Mouse (Mus musculus) G1E-ER4 (cell line): ENCODE data around the gene Rcbtb2. TPM values are rescaled to one million over a fixed set of nuclear protein-coding genes. Genes with fewer than 3 reads are reported as not detected.

Experiments
- GATA1 ChIP-seq: IDR thresholded peaks from one replicate; pipeline ENCODE4 v1.8.0; 2012; ENCODE audit warnings: low read length, inconsistent platforms
- polyA plus RNA-seq: library from polyadenylated mRNA; stranded (reverse); fragments of >175 nt; gene quantifications from 2 replicates; pipeline ENCODE4 v1.2.3, GENCODE M21; 2012

The Rcbtb2 gene
- polyA plus RNA-seq, 1 experiment: 26.3 TPM

- TF ChIP-seq GATA1: no peak
Observed at GRCm38 (mm10) chr14:73111091-73111490, 11.7 kb upstream of the Rcbtb2 start.

- no peak for TF ChIP-seq GATA1
Observed at GRCm38 (mm10) chr14:73112186-73112840, 10.5 kb upstream of the Rcbtb2 start.

DNA sequence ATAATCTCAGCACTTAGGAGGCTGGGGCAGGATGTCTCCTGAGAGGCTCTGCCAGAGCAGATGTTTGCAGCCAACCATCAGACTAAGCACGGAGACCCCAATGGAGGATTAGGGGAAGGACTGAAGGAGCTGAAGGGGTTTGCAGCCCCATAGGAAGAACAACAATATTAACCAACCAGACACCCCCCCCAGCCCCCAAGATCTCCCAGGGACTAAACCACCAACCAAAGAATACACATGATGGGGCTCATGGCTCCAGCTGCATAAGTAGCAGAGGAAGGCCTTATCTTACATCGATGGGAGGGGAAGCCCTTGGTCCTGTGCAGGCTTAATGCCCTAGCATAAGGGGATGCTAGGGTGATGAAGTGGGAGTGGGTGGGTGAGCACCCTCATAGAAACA is 6.5 kb upstream of the Rcbtb2 start:
- no peak for TF ChIP-seq GATA1

DNA sequence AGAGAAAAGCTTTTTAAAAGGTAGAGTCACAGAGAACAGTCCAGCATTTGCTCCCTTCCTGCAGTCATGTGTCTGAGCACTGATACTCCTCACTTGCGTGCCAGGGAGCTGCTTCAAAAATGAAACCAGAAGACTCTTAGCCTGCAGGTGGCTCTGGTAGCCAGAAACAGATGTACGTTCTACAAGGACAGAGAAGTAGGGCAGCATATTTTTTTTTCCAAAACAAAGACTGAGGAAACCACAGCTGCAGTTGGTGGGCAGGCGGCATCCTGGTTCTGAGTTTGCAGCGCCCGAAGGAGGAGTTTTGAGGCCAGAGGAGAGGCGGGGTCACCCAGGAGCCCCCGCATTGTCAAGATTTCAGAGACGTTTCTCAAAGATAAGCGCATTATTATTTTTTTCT is 5.9 kb upstream of the Rcbtb2 start:
- TF ChIP-seq GATA1: no peak

DNA sequence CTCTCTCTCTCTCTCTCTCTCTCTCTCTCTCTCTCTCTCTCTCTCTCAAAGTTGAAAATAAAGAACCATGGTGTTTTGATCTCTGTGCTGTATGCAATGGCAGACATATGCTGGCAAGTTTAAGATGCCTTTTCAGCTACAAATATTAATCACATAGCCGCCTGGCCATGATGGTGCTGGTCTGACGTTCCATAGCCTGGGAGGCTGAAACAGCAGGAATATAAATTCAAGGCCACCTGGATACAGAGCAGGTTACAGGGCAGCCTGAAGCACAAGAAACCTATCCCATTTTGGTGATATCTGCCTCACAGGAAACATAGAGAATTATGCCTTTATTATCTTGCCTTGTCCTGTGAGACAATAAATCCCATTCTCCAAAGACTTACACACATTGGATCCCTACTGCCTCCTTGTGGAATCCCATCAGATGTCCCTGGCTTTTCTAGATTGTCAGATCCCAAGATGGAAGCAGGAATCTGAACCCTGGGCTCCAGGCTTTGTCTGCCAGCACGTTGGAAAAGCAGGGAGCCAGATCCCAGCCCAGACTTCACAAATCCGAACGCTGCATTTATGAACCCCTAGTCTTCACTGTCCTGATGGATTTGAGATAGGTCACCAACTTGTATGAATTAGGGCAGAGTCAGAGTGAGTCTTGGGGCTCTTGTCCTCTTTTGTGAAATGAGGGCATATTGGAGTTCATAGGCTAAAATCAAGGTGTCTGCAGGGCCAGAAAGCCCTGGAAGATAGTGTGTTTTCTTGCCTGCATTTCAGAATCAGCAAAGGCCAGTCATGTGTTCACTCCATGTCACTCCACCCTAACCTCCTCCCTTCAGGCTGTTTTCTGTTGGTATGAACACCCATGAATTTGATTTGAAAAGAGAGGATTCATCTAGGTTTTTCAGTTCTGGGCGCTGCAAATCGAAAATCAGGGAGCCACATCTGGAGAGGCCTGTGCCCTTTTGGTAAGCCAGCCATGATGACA is 5.1 kb upstream of the Rcbtb2 start:
- no peak for TF ChIP-seq GATA1

DNA sequence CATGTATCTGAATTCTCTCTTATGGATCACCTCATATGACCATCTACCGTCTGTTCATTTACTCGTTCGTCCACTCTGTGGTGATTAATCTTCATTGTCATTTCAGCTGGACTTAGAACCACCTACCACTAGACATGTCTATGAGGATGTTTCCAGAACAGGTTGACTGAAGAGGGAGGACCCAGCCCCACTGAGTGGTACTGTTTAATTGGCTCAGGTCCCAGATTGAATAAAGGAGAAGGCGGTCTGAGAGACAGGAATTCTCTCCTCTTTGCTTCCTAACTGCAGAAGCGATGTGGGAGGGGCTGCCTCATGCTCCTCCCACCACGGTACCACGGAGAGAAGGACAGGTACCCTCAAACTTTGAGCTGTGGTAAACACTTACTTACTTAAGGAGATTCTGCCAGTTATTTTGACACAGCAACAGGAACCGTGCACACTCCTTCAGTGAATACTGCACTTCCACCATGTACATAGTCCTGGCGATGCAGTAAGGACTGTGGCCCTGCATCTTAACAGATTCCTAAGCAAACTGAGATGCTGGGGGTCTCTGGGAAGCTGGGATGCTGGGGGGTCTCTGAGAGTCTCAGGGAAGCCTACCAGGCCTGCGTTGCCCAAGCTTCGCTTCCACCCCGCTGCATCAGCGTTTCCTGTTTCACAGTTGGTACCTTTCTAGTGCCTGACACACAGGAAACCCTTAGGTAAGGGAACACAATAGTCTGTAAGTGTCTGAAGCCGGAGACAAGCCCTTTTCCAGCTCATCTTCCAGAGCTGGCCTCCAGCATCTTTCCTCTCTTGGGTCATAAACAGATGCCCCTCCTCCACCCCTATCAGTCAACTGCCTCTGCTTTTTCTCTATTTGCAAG is 4.1 kb upstream of the Rcbtb2 start:
- TF ChIP-seq GATA1: no peak

GRCm38 (mm10) chr14:73119459-73119858 is 3.4 kb upstream of the Rcbtb2 start:
- TF ChIP-seq GATA1: no peak

GRCm38 (mm10) chr14:73119966-73120365 is 2.9 kb upstream of the Rcbtb2 start:
- TF ChIP-seq GATA1: no peak

- TF ChIP-seq GATA1: no peak
Observed at GRCm38 (mm10) chr14:73122211-73122922, 470 bp upstream of the Rcbtb2 start.

GRCm38 (mm10) chr14:73123381-73123780 is 544 bp downstream of the Rcbtb2 start:
- no peak for TF ChIP-seq GATA1

DNA sequence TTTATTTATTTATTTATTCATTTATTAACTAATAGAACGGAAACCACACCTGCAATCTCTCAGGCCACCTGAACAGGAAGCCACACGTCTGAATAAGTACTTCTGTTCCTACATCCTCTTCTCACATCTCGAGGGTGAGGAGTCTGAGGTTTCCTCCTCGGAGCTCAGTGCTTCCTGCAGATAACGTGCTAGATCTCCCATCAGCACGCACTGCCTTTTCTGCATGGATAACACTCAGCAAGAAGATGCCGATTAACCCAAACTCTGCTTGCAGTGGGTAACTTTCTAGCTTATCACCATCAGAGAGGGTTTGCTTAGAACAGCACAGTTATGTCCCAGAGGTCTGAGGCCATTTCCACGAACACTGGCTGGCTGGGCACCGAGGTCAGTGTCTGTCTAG is 949 bp downstream of the Rcbtb2 start:
- TF ChIP-seq GATA1: peak; percentile 100

GRCm38 (mm10) chr14:73130519-73130918 is 7.7 kb downstream of the Rcbtb2 start:
- TF ChIP-seq GATA1: no peak

DNA sequence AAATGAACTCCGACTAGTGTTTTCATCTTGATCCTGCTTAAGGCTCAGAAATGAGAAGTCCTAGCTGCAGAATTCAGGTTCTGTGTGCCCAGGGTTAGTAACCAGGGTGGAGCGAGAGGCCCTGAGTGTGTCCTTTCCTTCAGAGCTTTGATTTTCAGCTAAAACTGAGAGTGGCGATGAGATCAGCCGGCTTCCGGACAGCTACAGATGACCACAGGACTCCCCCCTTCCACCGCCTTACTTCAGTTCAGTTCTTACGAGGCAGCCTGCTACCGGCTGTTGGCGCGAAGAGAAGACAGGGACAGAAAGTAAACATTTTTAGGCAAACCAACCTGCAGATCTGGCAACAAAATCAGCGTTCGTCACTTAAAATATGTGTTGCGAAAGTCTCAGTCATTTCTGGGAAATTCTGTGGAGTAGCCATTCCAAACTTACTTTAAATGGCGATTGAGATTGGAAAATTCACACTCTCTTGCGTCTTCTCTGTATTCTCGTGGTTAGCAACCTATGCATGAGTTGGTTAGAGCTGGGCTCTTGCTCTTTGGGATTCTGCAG is 9.1 kb downstream of the Rcbtb2 start:
- no peak for TF ChIP-seq GATA1

DNA sequence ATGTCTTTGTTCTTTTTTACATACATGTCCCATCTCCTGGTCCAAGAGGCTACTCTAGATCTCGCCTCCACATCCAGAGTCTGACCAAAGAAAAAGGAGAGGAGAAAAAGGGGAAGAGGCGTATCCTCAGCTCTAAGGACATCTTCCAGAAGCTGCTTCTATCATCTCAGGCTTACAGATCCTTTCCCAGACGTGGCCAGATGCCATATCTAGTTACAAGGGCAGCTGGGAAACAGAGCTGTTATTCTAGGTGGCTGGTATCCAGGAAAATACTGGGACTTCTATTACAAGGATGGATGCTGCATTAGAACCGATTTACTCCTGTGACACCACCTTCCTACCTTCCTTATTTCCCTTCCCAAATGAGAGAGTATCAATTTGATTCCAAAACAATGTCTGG is 9.9 kb downstream of the Rcbtb2 start:
- no peak for TF ChIP-seq GATA1

DNA sequence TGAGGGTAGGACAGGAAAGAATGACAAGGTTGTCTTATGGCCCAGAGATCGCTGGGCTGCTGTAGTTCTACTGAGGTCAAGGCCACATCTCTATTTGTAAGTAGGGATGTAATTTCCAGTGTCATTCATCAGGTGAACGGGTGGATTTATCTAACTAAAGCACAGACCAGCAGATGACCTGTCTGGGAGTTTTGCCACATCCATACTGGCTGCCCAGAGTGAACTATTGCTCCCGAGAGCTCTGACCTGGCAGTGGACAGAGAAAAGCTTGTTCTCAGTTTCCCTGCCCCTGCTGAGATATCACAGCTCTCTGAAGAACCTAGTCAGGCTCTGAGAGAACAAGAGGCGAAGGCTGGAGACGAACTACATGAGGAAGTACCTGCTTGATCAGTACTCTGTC is 14.4 kb downstream of the Rcbtb2 start:
- TF ChIP-seq GATA1: no peak
